Mouse (Mus musculus) lung, adult 2 months (tissue): ENCODE measurements around the gene C130026I21Rik.
"Not testable (repeated sequence)": the region's sequence is repeated elsewhere in the genome, so short reads cannot be mapped to it uniquely, and the experiment has no call there.

Experiments used
- CTCF ChIP-seq: fragments of 200-500 bp; IDR thresholded peaks from 2 replicates; pipeline ENCODE4 v1.5.1; 2011; ENCODE audit warnings: mild to moderate bottlenecking, low read length, control low read depth; ENCODE audit not compliant: insufficient read depth
- POLR2A ChIP-seq: fragments of 200-500 bp; IDR thresholded peaks from 2 replicates; pipeline ENCODE4 v1.6.1; 2011; ENCODE audit warnings: low read depth, mild to moderate bottlenecking, control low read depth, low read length, borderline replicate concordance; ENCODE audit errors: extremely low read depth

GRCm38 (mm10) chr1:84957713-84958112 lies 312.7 kb downstream of the C130026I21Rik start:
- TF ChIP-seq POLR2A, CTCF: not testable (repeated sequence)
